Mouse (Mus musculus) liver, embryonic 12.5 days (tissue): ENCODE results near the gene Hook2. TPM values are rescaled to one million over a fixed set of nuclear protein-coding genes. Genes with fewer than 3 reads are reported as not detected.

Experiments
- ATAC-seq: fragments of 200-750 bp; cut with Nextera tagmentation; 2 replicates; pipeline ENCODE4 v1.8.0; 2017; ENCODE audit warnings: moderate number of reproducible peaks, mild to moderate bottlenecking, moderate library complexity
- H3K27ac ChIP-seq: fragments of 300-500 bp; sonication (generic); 2 replicates; pipeline ENCODE4 v1.5.1; 2016; ENCODE audit warnings: mild to moderate bottlenecking
- H3K27me3 ChIP-seq: fragments of 300-500 bp; sonication (generic); replicated peaks from 2 replicates; pipeline ENCODE4 v1.6.1; 2016; ENCODE audit warnings: mild to moderate bottlenecking, moderate library complexity
- H3K36me3 ChIP-seq: fragments of 300-500 bp; sonication (generic); 2 replicates; pipeline ENCODE4 v1.6.1; 2016; ENCODE audit warnings: mild to moderate bottlenecking, moderate library complexity
- H3K4me1 ChIP-seq: fragments of 300-500 bp; sonication (generic); 2 replicates; pipeline ENCODE4 v1.6.1; 2016
- H3K4me2 ChIP-seq: fragments of 300-500 bp; sonication (generic); 2 replicates; pipeline ENCODE4 v1.6.1; 2016; ENCODE audit warnings: mild to moderate bottlenecking, moderate library complexity
- H3K4me3 ChIP-seq: fragments of 300-500 bp; sonication (generic); 2 replicates; pipeline ENCODE4 v1.5.1; 2016; ENCODE audit warnings: mild to moderate bottlenecking, moderate library complexity
- H3K9ac ChIP-seq: fragments of 300-500 bp; sonication (generic); 2 replicates; pipeline ENCODE4 v1.6.1; 2016; ENCODE audit warnings: mild to moderate bottlenecking, moderate library complexity
- H3K9me3 ChIP-seq: fragments of 300-500 bp; sonication (generic); replicated peaks from 2 replicates; pipeline ENCODE4 v1.6.1; 2016; ENCODE audit warnings: mild to moderate bottlenecking, moderate library complexity
- WGBS: fragments of 180-500 bp; shearing (Covaris S2); methylation state at CpG from one replicate; pipeline ENCODE4 v1.1.7; 2016; ENCODE audit not compliant: insufficient replicate concordance; 5-methylcytosine and 5-hydroxymethylcytosine counted together
- polyA plus RNA-seq: library from polyadenylated mRNA; unstranded; fragments of >200 nt; fragmentation: Nextera tagmentation; extraction: Ambion mirVana; gene quantifications from 2 replicates; pipeline ENCODE4 v1.2.1, GENCODE M21; 2016

Gene Hook2
- polyA plus RNA-seq, 1 experiment from 2014 or later, result 10.9 TPM

DNA sequence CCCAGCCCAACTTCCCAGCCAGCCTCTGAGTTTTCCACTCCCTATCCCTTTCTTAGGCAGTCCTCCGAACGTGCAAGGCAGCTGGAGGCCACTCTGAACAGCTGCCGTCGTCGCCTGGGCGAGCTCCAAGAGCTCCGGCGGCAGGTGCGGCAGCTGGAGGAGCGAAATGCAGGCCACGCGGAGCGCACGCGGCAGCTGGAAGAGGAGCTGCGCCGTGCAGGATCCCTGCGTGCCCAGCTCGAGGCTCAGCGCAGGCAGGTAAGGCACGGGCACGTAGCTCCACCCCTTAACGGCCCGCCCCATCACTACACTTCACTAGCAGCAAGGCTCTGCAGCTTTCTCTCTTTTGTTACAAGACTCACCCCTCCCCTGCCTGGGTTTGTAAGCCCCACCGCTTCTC is 5.3 kb downstream of the Hook2 start:
- Histone ChIP-seq H3K36me3 (peaks cover 13% of the 10 kb centered on the region), H3K27ac (no peak overlapping the region), H3K4me3 (no peak overlapping the region), H3K4me1 (peaks cover 31% of the 10 kb centered on the region), H3K9me3 (no peaks in the 10 kb centered on the region), H3K9ac (no peak overlapping the region), H3K27me3 (peaks cover 17% of the 10 kb centered on the region), H3K4me2 (no peak overlapping the region)
- 47% methylated on average over 25 of the region's 25 CpGs for WGBS
- ATAC-seq, result no peak

DNA sequence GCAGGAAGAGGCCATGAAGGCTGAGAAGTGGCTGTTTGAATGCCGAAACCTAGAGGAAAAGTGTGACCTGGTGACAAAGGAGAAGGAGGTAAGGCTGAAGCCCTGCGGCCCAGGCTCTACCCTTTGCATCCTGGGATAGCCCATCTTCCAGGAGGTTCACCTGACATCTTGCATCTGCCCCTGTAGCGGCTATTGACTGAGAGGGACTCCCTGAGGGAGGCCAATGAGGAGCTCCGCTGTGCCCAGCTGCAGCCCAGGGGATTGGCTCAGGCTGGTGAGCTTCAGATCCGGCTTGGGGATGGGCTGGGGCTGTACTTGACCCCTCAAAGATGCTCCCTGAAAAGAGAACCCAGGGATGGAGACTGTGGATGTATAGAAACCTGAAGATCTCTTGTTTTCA is 6.6 kb downstream of the Hook2 start:
- Histone ChIP-seq H3K27ac (no peak overlapping the region), H3K4me3 (no peak overlapping the region), H3K9me3 (no peaks in the 10 kb centered on the region), H3K4me2 (no peak overlapping the region), H3K27me3 (peaks cover 17% of the 10 kb centered on the region), H3K36me3 (peaks cover 13% of the 10 kb centered on the region), H3K4me1 (peaks cover 21% of the 10 kb centered on the region), H3K9ac (no peak overlapping the region)
- no peak for ATAC-seq
- WGBS, result 83% methylated on average over 5 of the region's 5 CpGs

GRCm38 (mm10) chr8:84997649-84998295 is 7.4 kb downstream of the Hook2 start:
- Histone ChIP-seq H3K4me2 (peak overlapping the region; percentile 39), H3K9me3 (no peaks in the 10 kb centered on the region), H3K4me3 (no peak overlapping the region), H3K4me1 (peaks cover 26% of the 10 kb centered on the region), H3K36me3 (peaks cover 15% of the 10 kb centered on the region), H3K27me3 (peaks cover 17% of the 10 kb centered on the region), H3K9ac (no peak overlapping the region), H3K27ac (no peak overlapping the region)
- peak; percentile 76 for ATAC-seq
- WGBS, result 8% methylated on average over 19 of the region's 19 CpGs

DNA sequence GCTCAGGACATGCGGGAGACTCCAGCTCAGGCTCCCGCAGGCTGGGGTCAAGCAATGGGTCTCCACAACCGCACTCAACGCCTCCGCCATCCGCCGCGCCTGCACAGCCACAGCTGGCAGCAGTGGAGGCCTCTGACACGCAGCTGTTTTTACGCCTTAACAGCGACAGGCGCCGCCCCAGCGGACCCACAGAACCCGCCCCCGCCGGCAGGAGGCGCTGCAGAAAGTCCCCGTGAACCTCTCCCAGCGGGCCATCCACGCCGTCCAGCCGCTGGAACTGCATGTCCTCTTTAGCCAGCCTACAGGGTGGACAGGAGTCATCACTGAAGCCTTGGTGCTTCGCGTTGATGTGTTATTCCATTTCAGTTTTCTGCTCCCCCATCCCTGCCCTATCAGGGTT is 17.3 kb downstream of the Hook2 start:
- H3K4me3 ChIP-seq, result no peak overlapping the region
- H3K4me2 ChIP-seq, result peak overlapping the region; percentile 10; the same call in 1 of the 2 replicates
- ATAC-seq, result no peak; the same call in 1 of the 2 replicates
- no peak overlapping the region for H3K9ac ChIP-seq
- peaks cover 12% of the 10 kb centered on the region for H3K4me1 ChIP-seq
- no peaks in the 10 kb centered on the region for H3K9me3 ChIP-seq
- 0 out of 2 replicates have a peak, but pooled peaks cover 2% of the 10 kb centered on the region for H3K36me3 ChIP-seq
- WGBS, result 17% methylated on average over 25 of the region's 25 CpGs
- no peak overlapping the region for H3K27ac ChIP-seq
- peaks cover 68% of the 10 kb centered on the region for H3K27me3 ChIP-seq

DNA sequence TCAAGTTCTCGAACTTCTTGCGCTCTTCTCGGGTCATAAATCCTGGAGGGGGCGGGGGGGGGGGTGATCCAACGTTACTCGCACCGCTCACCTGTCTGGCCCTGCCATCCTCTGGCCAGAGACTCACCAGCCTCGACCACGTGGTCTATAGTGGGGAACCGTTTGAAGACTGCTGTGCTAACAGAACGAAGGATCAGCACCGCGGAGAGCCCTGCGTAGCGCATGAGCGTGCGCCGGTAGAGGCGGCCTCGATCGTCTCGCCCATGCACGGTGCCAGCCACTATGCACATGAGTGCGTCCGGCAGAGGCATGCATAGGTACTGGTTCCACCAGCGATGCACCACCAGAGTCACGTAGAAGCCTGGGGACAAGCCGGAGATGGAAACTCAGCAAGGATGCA is 20.8 kb downstream of the Hook2 start:
- H3K27ac ChIP-seq, result no peak overlapping the region
- H3K27me3 ChIP-seq, result peaks cover 83% of the 10 kb centered on the region
- 12% methylated on average over 28 of the region's 28 CpGs for WGBS
- peaks cover 19% of the 10 kb centered on the region for H3K4me1 ChIP-seq
- H3K4me2 ChIP-seq, result no peak overlapping the region
- no peaks in the 10 kb centered on the region for H3K36me3 ChIP-seq
- ATAC-seq, result no peak
- H3K9ac ChIP-seq, result no peak overlapping the region; the same call in 1 of the 2 replicates
- H3K9me3 ChIP-seq, result no peaks in the 10 kb centered on the region
- H3K4me3 ChIP-seq, result no peak overlapping the region

- H3K36me3 ChIP-seq, result peaks cover 13% of the 10 kb centered on the region
- H3K4me2 ChIP-seq, result peak overlapping the region; percentile 70
- H3K4me3 ChIP-seq, result peak overlapping the region; percentile 38
- ATAC-seq, result peak; percentile 45; the same call in 1 of the 2 replicates
- peaks cover 66% of the 10 kb centered on the region for H3K27me3 ChIP-seq
- H3K9me3 ChIP-seq, result no peaks in the 10 kb centered on the region
- no peak overlapping the region for H3K27ac ChIP-seq
- peak overlapping the region; percentile 56 for H3K9ac ChIP-seq
- H3K4me1 ChIP-seq, result peaks cover 13% of the 10 kb centered on the region
- WGBS, result 5% methylated on average over 25 of the region's 26 CpGs
Measured at GRCm38 (mm10) chr8:85013230-85013840, 22.9 kb downstream of the Hook2 start.

DNA sequence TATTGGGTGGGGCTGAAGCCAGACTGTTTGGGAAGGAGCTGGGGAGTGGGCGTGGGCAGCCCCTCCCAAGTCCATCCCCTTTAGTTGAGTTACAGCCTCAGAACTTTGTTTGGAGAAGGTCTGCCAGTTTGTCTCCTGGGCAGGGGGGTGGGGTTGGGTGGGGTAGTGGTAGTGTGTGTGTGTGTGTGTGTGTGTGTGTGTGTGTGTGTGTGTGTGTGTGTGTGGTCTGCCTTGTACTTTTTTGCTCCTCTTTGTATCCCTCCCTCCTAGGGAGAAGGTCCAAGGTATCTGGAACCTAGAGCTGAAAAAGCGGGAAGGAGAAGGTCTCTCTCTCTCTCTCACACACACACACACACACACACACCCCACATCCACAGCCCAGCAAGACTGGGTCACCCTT is 24.0 kb downstream of the Hook2 start, which contains the start of gene Best2:
Best2 (minus strand) TSS at position 101 of the 400 bp plus-strand sequence.
- Histone ChIP-seq H3K27ac (no peak within 1 kb of the TSS), H3K4me3 (peak within 1 kb of the TSS; percentile 38), H3K9me3 (no peaks in the 10 kb centered on the region), H3K4me1 (peaks cover 13% of the 10 kb centered on the region), H3K4me2 (peak within 1 kb of the TSS; percentile 70), H3K27me3 (peaks cover 55% of the 10 kb centered on the region), H3K36me3 (peaks cover 24% of the 10 kb centered on the region), H3K9ac (peak within 1 kb of the TSS; percentile 56)
- no peak for ATAC-seq
- whole genome bisulfite sequencing, result 53% methylated on average over 1 of the region's 2 CpGs

- no peak overlapping the region for H3K4me3 ChIP-seq
- WGBS, result 64% methylated on average over 10 of the region's 10 CpGs
- peaks cover 34% of the 10 kb centered on the region for H3K27me3 ChIP-seq
- no peak overlapping the region for H3K9ac ChIP-seq
- H3K4me2 ChIP-seq, result no peak overlapping the region
- ATAC-seq, result no peak
- H3K27ac ChIP-seq, result no peak overlapping the region
- peaks cover 47% of the 10 kb centered on the region for H3K36me3 ChIP-seq
- no peaks in the 10 kb centered on the region for H3K9me3 ChIP-seq
- H3K4me1 ChIP-seq, result peaks cover 9% of the 10 kb centered on the region
Measured at GRCm38 (mm10) chr8:85016724-85017123, 26.3 kb downstream of the Hook2 start.

- no peak overlapping the region for H3K9ac ChIP-seq
- WGBS, result 69% methylated on average over 5 of the region's 5 CpGs
- peaks cover 52% of the 10 kb centered on the region for H3K36me3 ChIP-seq
Measured at GRCm38 (mm10) chr8:85017209-85017608, 26.8 kb downstream of the Hook2 start.

GRCm38 (mm10) chr8:85021514-85022055 is 31.2 kb downstream of the Hook2 start:
- no peaks in the 10 kb centered on the region for H3K27me3 ChIP-seq
- no peak overlapping the region for H3K27ac ChIP-seq
- H3K36me3 ChIP-seq, result peaks cover 71% of the 10 kb centered on the region
- ATAC-seq, result no peak
- peaks cover 25% of the 10 kb centered on the region for H3K4me1 ChIP-seq
- H3K9me3 ChIP-seq, result no peaks in the 10 kb centered on the region
- 84% methylated on average over 3 of the region's 3 CpGs for WGBS
- no peak overlapping the region for H3K4me3 ChIP-seq
- H3K9ac ChIP-seq, result no peak overlapping the region
- H3K4me2 ChIP-seq, result no peak overlapping the region

More at GRCm38 (mm10) chr8:85017209-85017608, 26.8 kb downstream of the Hook2 start:
- Histone ChIP-seq H3K27me3 (peaks cover 29% of the 10 kb centered on the region), H3K9me3 (no peaks in the 10 kb centered on the region), H3K4me1 (peaks cover 9% of the 10 kb centered on the region), H3K4me2 (no peak overlapping the region), H3K27ac (no peak overlapping the region), H3K4me3 (no peak overlapping the region)
- no peak for ATAC-seq

- peaks cover 60% of the 10 kb centered on the region for H3K36me3 ChIP-seq
- peak overlapping the region; percentile 96 for H3K4me2 ChIP-seq
- peak overlapping the region; percentile 100 for H3K4me3 ChIP-seq
- 88% methylated on average over 3 of the region's 3 CpGs for WGBS
- H3K27me3 ChIP-seq, result no peaks in the 10 kb centered on the region
- H3K27ac ChIP-seq, result no peak overlapping the region
- H3K9me3 ChIP-seq, result no peaks in the 10 kb centered on the region
- H3K4me1 ChIP-seq, result peaks cover 36% of the 10 kb centered on the region
- H3K9ac ChIP-seq, result peak overlapping the region; percentile 82
- ATAC-seq, result no peak
Measured at GRCm38 (mm10) chr8:85023846-85024245, 33.4 kb downstream of the Hook2 start.
